Mouse (Mus musculus) lung, adult 2 months (tissue): Measurements from ENCODE around the gene Adamts14.

Experiments used
- CTCF ChIP-seq: fragments of 200-500 bp; IDR thresholded peaks from 2 replicates; pipeline ENCODE4 v1.5.1; 2011; ENCODE audit warnings: mild to moderate bottlenecking, low read length, control low read depth; ENCODE audit not compliant: insufficient read depth
- POLR2A ChIP-seq: fragments of 200-500 bp; IDR thresholded peaks from 2 replicates; pipeline ENCODE4 v1.6.1; 2011; ENCODE audit warnings: low read depth, mild to moderate bottlenecking, control low read depth, low read length, borderline replicate concordance; ENCODE audit errors: extremely low read depth

DNA sequence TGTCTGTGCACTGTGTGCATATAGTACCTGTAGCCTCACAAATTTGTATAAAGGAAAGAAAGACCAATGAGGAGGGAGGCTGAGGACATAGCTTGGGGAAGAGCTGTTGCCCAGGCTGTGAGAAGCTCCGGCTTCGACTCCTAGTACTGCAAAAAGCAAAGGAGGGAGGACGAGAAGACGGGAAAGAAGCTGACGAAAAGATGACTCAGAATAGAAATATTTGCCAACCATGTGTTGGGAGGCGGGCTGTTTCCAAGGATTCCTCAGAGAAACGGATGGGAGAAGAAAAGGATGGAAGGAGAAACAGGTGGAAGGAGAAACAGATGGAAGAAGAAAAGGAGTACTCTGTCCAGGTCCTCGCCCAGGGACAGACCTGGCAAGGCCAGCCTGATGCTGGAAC is 21.0 kb upstream of the Adamts14 start:
- TF ChIP-seq CTCF = no peak
- no peak for TF ChIP-seq POLR2A
